Mouse (Mus musculus) cerebellum, postnatal 25 days (tissue): ENCODE results near the gene Lrrc63.
"Not testable (repeated sequence)": the region's sequence is repeated elsewhere in the genome, so short reads cannot be mapped to it uniquely, and the experiment has no call there.

Experiments used
- DNase-seq, 2 experiments: peaks; one replicate each; pipeline ENCODE4 v3.0.0; 2021; ENCODE audit warnings: mixed read lengths in 2 of 2

The Lrrc63 gene

GRCm38 (mm10) chr14:75130501-75131318, at the start of gene Lrrc63, which contains the start of gene Lcp1:
TSS of gene Lrrc63 (minus strand) at chr14:75130881.
TSS of gene Lcp1 (plus strand) at chr14:75131101.
- DNase-seq: peak; percentile 75 to 84

GRCm38 (mm10) chr14:75179255-75179963, 48.7 kb upstream of the Lrrc63 start:
- DNase-seq: no peak

GRCm38 (mm10) chr14:75178801-75179211, 48.1 kb upstream of the Lrrc63 start:
- no peak for DNase-seq

GRCm38 (mm10) chr14:75178384-75178793, 47.7 kb upstream of the Lrrc63 start:
- DNase-seq: no peak

- DNase-seq: no peak
Observed at GRCm38 (mm10) chr14:75177400-75177799, 46.7 kb upstream of the Lrrc63 start.

GRCm38 (mm10) chr14:75176425-75177045, 45.9 kb upstream of the Lrrc63 start:
- DNase-seq: no peak

- DNase-seq: no peak
Observed at GRCm38 (mm10) chr14:75175781-75176180, 45.1 kb upstream of the Lrrc63 start.

- no peak for DNase-seq
Observed at GRCm38 (mm10) chr14:75174731-75175555, 44.3 kb upstream of the Lrrc63 start.

- no peak for DNase-seq
Observed at GRCm38 (mm10) chr14:75174296-75174695, 43.6 kb upstream of the Lrrc63 start.

GRCm38 (mm10) chr14:75170546-75170945, 39.9 kb upstream of the Lrrc63 start:
- no peak for DNase-seq

GRCm38 (mm10) chr14:75168501-75168900, 37.8 kb upstream of the Lrrc63 start:
- no peak for DNase-seq

GRCm38 (mm10) chr14:75165574-75166131, 35.0 kb upstream of the Lrrc63 start:
- DNase-seq: no peak

GRCm38 (mm10) chr14:75164345-75164744, 33.7 kb upstream of the Lrrc63 start:
- no peak for DNase-seq

GRCm38 (mm10) chr14:75163866-75164265, 33.2 kb upstream of the Lrrc63 start:
- no peak for DNase-seq

- no peak for DNase-seq
Observed at GRCm38 (mm10) chr14:75159375-75159774, 28.7 kb upstream of the Lrrc63 start.

GRCm38 (mm10) chr14:75154481-75154880, 23.8 kb upstream of the Lrrc63 start:
- no peak for DNase-seq

GRCm38 (mm10) chr14:75151146-75151545, 20.5 kb upstream of the Lrrc63 start:
- no peak for DNase-seq

- no peak for DNase-seq
Observed at GRCm38 (mm10) chr14:75150653-75151052, 20.0 kb upstream of the Lrrc63 start.

- no peak for DNase-seq
Observed at GRCm38 (mm10) chr14:75148229-75148628, 17.5 kb upstream of the Lrrc63 start.

- not testable (repeated sequence) for DNase-seq
Observed at GRCm38 (mm10) chr14:75147706-75148105, 17.0 kb upstream of the Lrrc63 start.

GRCm38 (mm10) chr14:75139225-75139624, 8.5 kb upstream of the Lrrc63 start:
- DNase-seq: no peak

GRCm38 (mm10) chr14:75138503-75138902, 7.8 kb upstream of the Lrrc63 start:
- DNase-seq: no peak
